Mouse (Mus musculus) retina, postnatal 7 days (tissue): ENCODE results near the gene Kcnk18.
A peak's percentile ranks its signal among the peaks of the same experiment; 100 is the strongest.

Experiments
- DNase-seq: peaks from one replicate; pipeline ENCODE4 v3.0.0-alpha.2; 2012; ENCODE audit warnings: low read depth, low spot score

Kcnk18 gene

DNA sequence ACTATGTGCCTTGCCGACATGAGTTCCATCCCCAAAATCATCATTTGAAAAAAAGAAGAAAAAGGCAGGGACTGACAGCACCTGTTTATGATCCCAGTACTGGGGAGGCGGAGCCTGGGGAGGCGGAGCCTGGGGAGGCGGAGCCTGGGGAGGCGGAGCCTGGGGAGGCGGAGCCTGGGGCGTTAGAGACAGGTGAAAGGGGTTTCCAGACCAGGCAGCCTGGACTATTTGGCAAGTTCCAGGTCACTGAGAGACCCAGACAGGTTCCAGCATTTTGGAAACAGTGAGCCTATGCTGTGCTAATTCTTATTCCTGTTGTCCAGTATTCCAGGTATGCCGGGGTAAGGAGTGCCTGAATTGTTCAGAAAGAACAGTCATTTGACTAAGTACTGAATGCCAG lies at the start of gene Kcnk18:
Gene Kcnk18, plus strand, starts transcription at position 224 of the 400 bp plus-strand sequence.
- no peak for DNase-seq

GRCm38 (mm10) chr19:59169936-59170765 lies 48.9 kb upstream of the Kcnk18 start, which contains the start of gene Vax1:
TSS of gene Vax1 (minus strand) at chr19:59170056.
- no peak for DNase-seq

GRCm38 (mm10) chr19:59170766-59171095 lies 48.3 kb upstream of the Kcnk18 start:
- no peak for DNase-seq

- no peak for DNase-seq
These were observed 47.7 kb upstream of the Kcnk18 start for GRCm38 (mm10) chr19:59171151-59171870.

GRCm38 (mm10) chr19:59171871-59172245 lies 47.2 kb upstream of the Kcnk18 start:
- DNase-seq, result no peak

GRCm38 (mm10) chr19:59172781-59173180 lies 46.2 kb upstream of the Kcnk18 start:
- DNase-seq, result no peak

DNA sequence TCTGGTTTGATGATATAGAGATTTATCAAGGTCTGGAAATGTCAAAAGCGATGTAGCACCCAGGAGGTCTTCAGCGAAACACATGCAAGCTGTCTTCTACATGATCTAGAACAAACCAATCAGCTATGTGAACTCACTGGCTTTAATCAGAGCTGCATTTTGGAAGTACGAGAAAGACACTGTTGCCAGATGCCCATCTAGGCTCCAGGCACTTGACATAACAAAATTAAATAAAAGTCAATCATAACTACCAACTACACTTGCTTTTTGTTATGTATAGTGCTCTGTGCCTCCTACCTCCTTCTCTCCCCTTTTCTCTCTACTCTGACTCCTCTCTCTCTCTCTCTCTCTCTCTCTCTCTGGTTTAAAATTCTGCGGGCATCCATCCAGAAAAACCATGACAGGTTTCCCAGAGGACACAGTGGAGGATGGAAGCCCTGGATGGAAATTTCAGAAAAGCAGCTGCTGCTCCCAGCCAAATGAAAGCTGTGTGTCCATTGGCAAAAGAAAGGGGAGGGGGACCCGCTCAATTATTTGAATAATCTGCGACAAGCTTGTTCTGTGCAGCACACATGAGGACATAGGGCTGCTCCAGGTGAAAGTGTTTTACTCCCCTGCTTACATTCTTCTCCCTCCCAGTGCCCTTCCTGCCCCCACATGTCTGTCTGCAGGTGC lies 45.5 kb upstream of the Kcnk18 start:
- DNase-seq, result no peak

GRCm38 (mm10) chr19:59184000-59184399 lies 35.0 kb upstream of the Kcnk18 start:
- DNase-seq, result no peak

DNA sequence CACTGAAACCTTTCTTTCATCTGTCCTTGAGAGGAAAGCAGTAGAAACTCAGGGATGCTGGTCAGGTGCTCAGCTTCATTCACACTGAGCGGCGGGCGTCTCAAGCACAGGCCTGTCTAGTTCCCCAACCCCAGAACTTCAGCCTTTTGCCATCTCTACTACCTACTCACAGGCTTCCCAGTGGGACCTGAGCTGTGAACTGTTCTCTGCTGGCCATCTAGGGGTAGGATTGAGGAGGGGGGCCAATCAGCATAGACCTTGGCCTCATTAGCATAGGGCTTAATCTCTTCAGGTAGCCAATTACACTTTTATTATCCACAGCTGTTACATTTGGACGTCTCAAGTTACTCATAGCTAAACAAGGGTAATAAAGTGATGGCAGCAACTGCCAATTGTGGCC lies 30.0 kb upstream of the Kcnk18 start:
- DNase-seq, result no peak

- DNase-seq, result no peak
These were observed 28.4 kb upstream of the Kcnk18 start for GRCm38 (mm10) chr19:59190431-59191122.

DNA sequence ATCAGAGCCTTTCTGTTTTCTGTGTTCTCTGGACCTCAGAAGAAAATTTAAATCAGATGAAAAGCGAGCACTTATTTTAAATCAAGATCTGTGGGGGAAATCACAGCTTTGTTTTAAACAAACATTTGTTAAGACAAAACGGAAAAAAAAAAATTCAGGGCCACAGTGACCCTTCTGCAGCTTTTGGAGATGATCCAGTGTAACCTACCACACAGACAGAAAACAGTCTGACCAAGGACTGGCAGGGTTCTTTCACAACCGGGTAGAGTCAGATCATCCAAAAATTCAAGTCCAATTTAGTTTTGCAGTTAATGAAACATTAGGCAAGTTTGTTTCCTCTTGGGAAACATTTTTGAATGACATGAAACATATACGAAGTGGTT lies 27.9 kb upstream of the Kcnk18 start:
- DNase-seq, result no peak

GRCm38 (mm10) chr19:59192491-59192890 lies 26.5 kb upstream of the Kcnk18 start:
- no peak for DNase-seq

- DNase-seq, result no peak
These were observed 25.6 kb upstream of the Kcnk18 start for GRCm38 (mm10) chr19:59193456-59193855.

GRCm38 (mm10) chr19:59193986-59194820 lies 24.8 kb upstream of the Kcnk18 start:
- DNase-seq, result no peak

DNA sequence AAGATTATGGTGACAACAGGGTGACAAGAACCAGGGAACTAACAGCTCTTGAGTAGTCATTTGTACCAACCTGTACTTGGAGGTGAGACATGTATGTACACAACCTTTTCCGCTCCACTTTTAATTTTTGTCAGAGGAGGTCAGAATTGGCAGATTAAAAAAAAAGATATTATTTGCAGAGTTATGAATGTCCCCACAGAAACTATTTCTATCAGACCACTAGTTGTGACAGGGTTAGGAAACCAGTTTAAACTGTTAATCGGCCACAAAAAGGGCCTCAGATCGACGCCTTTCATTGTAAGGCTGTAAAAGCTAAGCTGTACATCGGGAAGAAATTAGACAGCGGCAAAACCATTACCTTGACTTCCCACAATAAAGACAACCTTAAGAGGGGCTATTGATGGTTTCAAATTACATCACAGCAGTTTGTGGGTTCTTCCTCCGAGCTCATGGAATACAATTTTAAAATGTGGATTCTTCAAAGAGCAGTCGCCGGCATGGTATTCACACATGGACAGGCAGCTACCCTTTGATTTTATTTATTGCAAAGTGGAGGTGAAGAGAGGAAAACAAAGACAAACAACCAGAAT lies 23.7 kb upstream of the Kcnk18 start:
- DNase-seq, result no peak

GRCm38 (mm10) chr19:59196111-59196666 lies 22.8 kb upstream of the Kcnk18 start:
- DNase-seq, result peak; percentile 46

DNA sequence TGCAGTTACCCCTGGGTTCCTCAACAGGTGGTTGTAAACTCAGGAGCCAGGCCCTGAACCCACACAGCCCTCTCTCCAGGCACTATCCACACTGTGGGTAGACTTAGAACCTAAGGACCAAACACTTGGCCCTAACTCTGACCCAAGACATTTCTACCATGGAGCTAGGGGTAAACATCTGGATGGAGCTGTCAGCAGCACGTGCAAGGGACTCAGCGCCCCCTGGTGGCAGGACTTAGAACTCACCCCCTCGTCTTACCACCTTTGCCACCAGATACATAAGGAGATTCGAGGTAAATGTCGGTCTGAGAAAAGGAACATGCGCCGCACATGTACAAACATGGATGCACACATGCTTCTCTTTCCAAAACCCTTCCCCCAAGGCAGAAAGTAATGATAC lies 20.9 kb upstream of the Kcnk18 start:
- DNase-seq, result peak; percentile 40

- peak; percentile 73 for DNase-seq
These were observed 10.5 kb upstream of the Kcnk18 start for GRCm38 (mm10) chr19:59208475-59208874.

DNA sequence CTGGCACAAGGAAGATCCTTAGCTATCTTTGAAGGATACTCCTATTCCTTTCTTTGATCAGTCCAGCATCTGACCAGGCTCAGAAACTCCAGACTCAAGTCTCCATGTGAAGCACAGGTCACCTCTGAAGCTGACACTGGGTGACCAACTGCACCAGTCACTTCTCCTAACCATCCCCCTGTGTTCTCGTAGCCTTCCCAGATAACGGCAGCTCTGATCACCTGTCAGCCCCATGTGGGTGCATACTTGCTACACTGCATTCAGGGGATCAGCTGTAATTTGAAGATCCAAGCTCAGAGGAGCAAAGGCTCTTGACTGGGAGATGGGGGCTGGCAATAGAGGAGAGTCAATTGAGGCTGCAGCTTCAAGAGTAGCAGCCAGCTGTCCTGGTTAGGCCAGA lies 10.0 kb upstream of the Kcnk18 start:
- no peak for DNase-seq

DNA sequence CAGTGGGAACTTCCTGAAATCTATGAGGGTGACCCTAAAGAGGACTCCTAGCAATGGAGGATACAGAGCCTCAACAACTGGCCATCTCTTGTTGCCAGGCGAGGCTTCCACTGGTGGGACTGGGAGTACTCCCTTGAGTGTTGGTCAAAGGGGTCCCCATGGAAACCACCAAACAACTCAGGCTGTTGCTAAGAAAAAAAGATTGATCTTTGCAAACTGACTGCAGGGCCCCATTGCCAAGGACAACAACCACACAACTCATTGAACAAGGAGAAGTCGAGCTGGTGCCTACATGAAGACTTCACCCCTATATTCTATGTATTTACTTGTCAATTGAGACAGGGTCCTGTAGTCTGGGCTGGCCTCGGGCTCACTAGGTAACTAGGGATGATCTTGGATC lies 2.1 kb upstream of the Kcnk18 start:
- no peak for DNase-seq
